Mouse (Mus musculus): ENCODE measurements at regions not wholly inside any gene's neighbourhood (a gene's known extent, or its start where the extent isn't known, plus 50 kb on each side); places are given as distances from the start of the nearest gene placed in this dataset.

GRCm38 (mm10) chr10:91583204-91583603 is 402.1 kb upstream of the Tmpo start:
- no peak for DNase-seq (ENCODE audit: low spot score in 2 of 2)

GRCm38 (mm10) chr10:91580959-91581358 is 399.8 kb upstream of the Tmpo start:
- no peak for DNase-seq (ENCODE audit: low spot score in 2 of 2)

- DNase-seq (ENCODE audit: low spot score in 2 of 2) = no peak
These were observed 394.4 kb upstream of the Tmpo start for GRCm38 (mm10) chr10:91575323-91576064.

GRCm38 (mm10) chr10:91572796-91573195 is 391.7 kb upstream of the Tmpo start:
- no peak for DNase-seq (ENCODE audit: low spot score in 2 of 2)

- no peak for DNase-seq (ENCODE audit: low spot score in 2 of 2)
These were observed 387.9 kb upstream of the Tmpo start for GRCm38 (mm10) chr10:91569046-91569445.

- DNase-seq (ENCODE audit: low spot score in 2 of 2) = no peak
These were observed 385.1 kb upstream of the Tmpo start for GRCm38 (mm10) chr10:91566116-91566774.

- DNase-seq (ENCODE audit: low spot score in 2 of 2) = no peak
These were observed 378.2 kb upstream of the Tmpo start for GRCm38 (mm10) chr10:91559307-91559706.

GRCm38 (mm10) chr10:91548071-91548470 is 367.0 kb upstream of the Tmpo start:
- no peak for DNase-seq (ENCODE audit: low spot score in 2 of 2)

GRCm38 (mm10) chr10:91546140-91546539 is 365.0 kb upstream of the Tmpo start:
- DNase-seq (ENCODE audit: low spot score in 2 of 2) = no peak

- no peak for DNase-seq (ENCODE audit: low spot score in 2 of 2)
These were observed 364.3 kb upstream of the Tmpo start for GRCm38 (mm10) chr10:91545421-91545820.

GRCm38 (mm10) chr10:91543167-91543918 is 362.2 kb upstream of the Tmpo start:
- no peak for DNase-seq (ENCODE audit: low spot score in 2 of 2)

- DNase-seq (ENCODE audit: low spot score in 2 of 2) = no peak
These were observed 361.1 kb upstream of the Tmpo start for GRCm38 (mm10) chr10:91542201-91542604.

- DNase-seq (ENCODE audit: low spot score in 2 of 2) = no peak
These were observed 356.1 kb upstream of the Tmpo start for GRCm38 (mm10) chr10:91537241-91537640.

- no peak for DNase-seq (ENCODE audit: low spot score in 2 of 2)
These were observed 354.3 kb upstream of the Tmpo start for GRCm38 (mm10) chr10:91535392-91535791.

GRCm38 (mm10) chr10:91528305-91528704 is 347.2 kb upstream of the Tmpo start:
- no peak for DNase-seq (ENCODE audit: low spot score in 2 of 2)

- DNase-seq (ENCODE audit: low spot score in 2 of 2) = no peak
These were observed 340.1 kb upstream of the Tmpo start for GRCm38 (mm10) chr10:91521168-91521567.

- DNase-seq (ENCODE audit: low spot score in 2 of 2) = no peak
These were observed 333.9 kb upstream of the Tmpo start for GRCm38 (mm10) chr10:91515021-91515371.

GRCm38 (mm10) chr10:91514163-91515020 is 333.3 kb upstream of the Tmpo start:
- DNase-seq (ENCODE audit: low spot score in 2 of 2) = no peak

- DNase-seq (ENCODE audit: low spot score in 2 of 2) = no peak
These were observed 325.9 kb upstream of the Tmpo start for GRCm38 (mm10) chr10:91507038-91507437.

GRCm38 (mm10) chr10:91504891-91505290 is 323.8 kb upstream of the Tmpo start:
- no peak for DNase-seq (ENCODE audit: low spot score in 2 of 2)

- no peak for DNase-seq (ENCODE audit: low spot score in 2 of 2)
These were observed 317.4 kb upstream of the Tmpo start for GRCm38 (mm10) chr10:91498543-91498942.

- DNase-seq (ENCODE audit: low spot score in 2 of 2) = no peak
These were observed 283.6 kb upstream of the Tmpo start for GRCm38 (mm10) chr10:91464691-91465090.

All from spleen, postnatal 10 days (tissue).